Mouse (Mus musculus): ENCODE data around the gene Kirrel3. TPM values are rescaled to one million over a fixed set of nuclear protein-coding genes. Genes with fewer than 3 reads are reported as not detected.

The Kirrel3 gene
- total RNA-seq, 2 experiments from 2014 or later, result 51.8 to 55.1 TPM

DNA sequence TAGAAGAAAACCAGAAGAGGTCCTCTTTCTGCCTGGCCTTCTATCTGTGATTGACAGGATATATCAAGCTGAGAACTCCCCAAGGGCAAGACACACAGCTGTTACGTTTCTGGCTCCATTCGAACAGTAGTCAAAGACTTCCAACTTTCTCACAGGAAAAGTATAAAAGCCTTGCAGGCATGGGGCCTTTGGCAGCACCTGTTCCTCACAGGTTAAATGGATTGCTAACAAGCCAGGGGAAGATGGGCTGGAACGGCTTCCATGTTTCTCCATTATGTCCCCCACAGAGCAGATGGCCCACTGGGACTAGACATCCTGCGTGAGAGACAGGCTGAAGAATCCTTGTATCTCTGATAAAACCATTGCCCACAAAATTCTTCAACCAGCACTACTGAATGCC lies 415.5 kb downstream of the Kirrel3 start:
- DNase-seq, result no peak

DNA sequence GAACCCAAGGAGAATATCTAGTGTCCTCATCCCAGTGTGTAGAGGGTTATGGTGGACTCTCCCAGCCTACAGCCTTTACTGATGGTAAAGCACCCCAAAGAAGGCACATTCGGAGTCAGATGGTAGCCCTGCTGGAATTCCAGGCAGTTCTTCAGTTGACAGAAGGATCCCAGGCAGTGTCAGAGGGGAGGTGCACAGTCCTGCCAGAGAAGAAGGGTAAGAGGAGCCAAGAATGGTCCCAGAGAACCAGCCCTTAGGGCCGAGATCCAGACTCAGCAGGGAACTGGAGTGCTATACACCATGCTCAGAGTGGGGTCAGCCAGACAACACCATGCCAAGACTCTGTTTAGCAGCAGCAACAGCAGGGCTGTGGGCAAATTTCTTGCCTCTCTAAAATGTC lies 416.2 kb downstream of the Kirrel3 start:
- no peak for DNase-seq

DNA sequence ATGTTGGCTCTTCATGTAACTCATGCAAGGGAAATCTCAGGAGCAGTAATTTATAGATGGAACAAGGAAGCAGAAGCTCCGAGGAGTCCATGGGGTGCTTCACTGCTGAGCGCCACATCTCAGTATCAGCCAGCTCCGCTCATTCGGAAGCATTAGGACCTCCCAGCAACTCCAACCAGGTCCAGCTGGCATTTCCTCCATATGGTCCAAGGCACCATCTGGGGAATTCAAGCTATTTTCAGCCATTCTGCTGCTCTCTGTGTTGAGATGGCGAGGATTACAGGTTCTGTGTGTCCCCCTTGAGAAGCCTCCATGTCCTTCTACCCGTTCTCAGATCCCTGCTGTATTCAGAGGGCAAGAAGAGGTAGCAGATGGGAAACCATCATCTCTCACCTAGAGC lies 419.5 kb downstream of the Kirrel3 start:
- DNase-seq, result no peak

DNA sequence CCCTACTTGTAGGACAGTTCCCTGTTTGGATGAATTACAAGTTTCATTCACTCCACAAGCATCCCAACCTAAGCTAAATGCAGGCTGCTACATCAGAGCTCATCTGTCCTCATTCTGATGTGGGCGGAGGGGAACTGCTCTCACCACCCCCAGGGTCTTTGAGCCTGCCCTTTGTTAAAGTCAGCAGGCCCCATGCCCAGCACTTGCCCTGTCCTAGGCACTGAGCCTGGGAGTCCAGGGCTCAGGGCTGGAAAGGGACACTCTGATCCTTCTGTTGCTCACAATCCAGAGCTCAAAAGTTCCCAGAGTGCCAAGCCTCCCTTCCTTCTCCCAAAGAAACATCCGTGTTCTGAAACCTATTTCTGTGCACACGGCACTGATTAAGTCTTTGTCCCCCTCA lies 422.3 kb downstream of the Kirrel3 start:
- no peak for DNase-seq

DNA sequence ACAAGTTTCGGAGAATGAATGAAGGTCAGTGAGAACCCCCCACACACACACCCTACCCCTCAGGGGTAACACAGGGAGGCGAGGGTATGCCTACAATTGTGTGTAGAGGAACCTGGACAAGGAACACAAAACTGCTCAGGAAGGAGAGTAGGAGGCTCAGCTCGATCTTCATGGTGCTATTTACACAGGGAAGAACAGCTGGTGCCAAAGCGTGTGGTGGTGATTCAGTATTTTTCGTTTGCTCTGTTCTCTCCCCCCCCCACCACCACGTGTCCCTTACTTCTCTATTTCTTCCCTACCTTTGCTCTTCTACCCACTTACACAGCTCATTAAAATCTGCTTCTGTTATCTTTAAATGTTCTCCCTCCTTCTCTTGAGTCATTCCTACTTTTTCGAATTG lies 426.1 kb downstream of the Kirrel3 start:
- no peak for DNase-seq

DNA sequence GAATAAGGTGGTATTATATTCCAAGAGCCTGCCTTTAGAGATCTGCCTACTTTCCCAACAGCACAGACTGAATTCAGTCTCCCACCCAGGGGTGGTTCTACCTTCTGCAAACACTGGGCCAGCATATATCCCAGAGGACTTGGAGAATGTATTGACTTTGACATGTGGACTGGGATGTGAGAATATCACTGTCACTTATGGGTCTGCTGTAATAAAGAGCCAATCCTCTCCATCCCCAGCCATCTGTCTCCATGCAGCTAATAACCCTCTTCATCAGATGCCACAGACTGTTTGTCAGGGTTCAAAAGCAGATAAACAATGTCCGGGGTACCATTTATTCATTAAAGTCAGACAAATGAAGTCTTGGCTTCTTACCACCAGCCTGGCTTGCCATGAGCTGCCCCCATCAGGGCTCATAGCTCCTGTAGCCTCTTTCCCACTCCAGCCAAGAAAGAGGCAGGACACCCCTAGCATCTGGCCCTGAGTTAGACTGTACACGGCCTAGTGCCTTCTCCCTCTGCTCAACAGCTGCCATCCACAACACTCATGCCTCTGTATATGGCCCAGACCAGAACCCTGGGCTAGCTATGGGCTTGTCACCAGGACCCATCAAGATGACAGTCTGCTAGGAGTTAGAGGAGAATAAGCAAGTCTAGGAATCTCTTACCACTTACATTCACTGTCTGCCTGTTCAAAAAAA lies 426.7 kb downstream of the Kirrel3 start:
- DNase-seq, result no peak

DNA sequence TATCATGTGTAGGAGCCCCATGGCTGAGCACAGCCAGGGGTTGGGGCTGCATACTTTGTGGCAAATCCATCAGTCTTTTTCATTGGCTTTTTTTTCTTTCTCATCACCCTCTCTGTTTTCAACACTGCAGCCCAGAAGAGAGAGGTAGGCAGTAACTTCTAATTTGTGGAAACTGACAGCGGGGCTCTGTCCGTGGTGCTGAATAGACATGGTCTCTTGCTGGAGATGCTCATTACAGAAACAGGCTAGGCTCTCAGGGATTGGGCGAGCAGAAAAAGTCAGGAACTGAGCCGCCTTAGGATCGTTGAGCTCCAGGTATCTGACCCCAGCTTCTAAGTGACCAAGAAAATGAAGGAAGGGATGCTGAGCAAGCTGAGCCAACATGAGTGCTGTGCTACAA lies 427.3 kb downstream of the Kirrel3 start:
- no peak for DNase-seq

DNA sequence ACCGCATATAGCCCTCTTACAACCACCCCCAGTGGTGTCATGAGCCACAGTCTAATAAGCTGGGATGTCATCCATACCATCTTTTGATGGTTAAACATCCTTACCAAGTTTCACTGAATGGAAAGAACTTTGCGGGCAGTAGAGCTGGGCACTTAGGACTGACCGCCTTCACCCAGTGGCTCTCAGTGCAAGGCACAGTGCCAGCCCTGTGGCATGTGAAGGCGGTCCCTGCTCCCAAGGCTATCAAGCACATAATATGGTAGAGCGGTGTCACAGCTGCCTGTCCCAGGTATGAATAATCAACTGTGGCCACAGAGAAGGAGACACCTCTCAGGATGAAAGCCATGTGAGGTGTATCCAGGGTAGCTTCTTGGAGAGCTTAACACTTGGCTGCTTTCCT lies 433.3 kb downstream of the Kirrel3 start:
- DNase-seq, result no peak

DNA sequence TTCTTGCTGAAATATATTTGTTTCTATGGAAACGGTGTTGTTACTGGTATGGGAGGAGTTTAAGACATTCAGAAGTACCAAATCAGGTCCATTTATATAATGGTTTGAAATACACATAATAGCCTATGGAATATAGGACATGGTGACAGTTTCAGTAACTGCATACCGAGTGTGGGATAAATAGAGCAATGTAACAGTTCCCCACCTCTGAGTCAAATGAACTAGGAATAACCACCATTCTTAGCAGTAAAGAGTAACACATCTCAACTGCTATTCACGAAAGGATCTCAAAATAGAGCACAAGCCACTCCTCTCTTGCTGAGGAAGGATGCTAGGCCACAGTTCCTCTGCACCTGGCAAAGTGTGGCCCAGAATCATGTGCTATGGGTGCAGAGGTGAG lies 434.4 kb downstream of the Kirrel3 start:
- DNase-seq, result no peak

DNA sequence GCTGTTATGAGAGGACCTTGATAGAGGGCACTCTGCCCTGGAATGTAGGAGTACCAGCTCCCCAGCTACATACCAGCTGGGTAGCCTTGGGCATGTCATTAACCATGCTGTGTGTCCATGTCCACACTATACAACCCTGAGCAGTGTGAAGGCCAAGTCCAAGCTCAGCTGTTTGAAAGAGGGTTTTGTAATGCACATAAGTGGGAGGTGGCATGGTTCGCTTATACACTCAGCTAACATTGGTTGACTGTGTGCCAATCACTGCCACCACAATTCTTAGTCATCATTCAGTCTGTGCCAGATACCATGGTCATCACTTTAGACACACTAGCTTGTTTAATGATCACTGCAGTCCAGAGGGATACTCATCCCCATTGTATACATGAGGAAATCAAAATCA lies 436.2 kb downstream of the Kirrel3 start:
- no peak for DNase-seq

DNA sequence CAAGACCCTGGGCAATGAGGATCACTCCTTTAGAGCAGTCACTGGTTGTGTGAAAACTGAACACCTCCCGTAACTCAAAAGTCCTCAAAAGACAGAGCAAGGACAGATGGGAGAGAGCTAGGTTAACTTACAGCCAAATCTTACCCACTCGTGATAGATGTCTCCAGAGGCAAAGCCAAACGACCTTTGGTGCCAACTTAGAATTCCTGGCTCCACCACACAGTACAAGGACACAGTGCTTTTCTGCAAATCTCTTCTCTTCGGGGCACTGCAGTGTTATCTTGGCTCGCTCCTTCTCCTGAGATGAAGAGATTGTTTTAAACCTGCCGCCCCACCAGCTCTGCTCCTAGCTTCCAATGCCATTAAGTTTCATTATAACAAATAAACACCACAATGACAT lies 437.0 kb downstream of the Kirrel3 start:
- DNase-seq, result no peak

DNA sequence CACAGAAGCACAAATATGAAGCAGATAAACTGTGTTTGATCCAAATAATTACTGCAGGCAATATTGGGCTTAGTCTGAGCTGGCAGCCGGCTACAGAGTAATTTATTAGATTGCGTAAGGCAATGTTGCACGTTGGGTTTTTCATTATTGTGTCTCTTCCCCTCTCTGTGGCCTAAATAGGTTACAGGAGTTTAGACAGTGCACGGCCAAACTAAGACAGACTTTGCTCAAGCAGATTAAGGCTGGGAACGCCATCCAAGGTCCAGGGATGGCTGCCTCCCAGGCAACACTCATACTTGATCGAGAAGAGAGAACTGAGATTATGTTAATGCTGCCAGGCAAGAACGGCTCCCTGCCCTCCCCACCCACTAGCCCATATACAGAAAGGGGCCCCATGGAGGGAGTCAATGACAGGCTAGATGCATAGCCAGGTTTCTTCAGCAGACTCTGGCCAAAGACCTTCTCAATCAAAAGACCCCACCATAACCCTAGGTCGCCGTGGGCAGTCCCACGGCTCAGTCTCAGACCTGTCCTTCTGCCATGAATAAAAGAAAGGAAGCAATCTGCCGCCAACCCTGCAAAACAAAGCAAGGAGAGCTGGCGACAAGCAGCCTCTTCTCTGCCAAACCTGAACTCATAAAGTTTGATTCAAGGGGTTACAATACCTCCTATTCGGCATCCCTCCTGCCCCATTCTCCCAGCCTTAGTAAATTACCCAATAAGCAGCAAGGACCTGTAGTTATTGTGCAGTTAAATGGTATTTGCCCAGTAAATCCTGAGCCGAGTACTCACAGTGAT lies 437.6 kb downstream of the Kirrel3 start:
- no peak for DNase-seq

DNA sequence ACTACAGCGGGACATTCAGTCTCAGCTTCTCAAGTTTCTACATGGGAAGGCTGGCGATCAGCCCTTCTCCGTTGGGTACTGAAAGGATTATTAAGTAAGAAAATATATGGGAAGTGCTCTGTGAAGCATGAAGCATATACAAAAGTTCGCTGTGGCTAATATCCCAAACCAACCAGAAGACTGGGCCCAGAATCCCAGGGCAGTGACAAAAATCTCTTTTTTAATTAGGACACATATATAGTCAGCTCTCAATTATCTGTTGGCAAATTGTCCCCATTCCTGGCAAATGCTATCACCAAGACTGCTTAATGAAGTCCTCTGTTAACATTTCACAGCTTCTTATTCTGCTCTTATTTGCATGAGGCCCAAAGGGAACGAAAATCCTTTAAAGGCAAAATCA lies 439.9 kb downstream of the Kirrel3 start:
- no peak for DNase-seq

DNA sequence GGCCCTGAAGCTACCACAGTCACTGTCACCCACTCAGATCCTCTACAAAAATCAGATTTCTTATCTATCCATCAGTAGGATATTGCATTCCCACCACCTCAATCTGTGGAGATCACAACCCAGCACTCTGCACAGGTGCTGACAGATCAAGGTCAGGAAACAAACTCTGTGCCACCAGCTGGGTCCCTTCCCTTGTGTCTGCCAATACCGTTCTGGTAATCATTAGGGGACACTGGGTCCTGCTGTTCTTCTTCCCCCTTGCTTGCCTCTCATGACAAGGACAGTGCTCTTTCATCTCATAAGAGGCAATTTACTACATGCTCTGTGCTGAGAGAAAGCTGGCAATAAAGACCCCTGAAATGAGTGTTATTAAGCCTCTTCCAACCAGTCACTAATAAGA lies 444.7 kb downstream of the Kirrel3 start:
- no peak for DNase-seq

DNA sequence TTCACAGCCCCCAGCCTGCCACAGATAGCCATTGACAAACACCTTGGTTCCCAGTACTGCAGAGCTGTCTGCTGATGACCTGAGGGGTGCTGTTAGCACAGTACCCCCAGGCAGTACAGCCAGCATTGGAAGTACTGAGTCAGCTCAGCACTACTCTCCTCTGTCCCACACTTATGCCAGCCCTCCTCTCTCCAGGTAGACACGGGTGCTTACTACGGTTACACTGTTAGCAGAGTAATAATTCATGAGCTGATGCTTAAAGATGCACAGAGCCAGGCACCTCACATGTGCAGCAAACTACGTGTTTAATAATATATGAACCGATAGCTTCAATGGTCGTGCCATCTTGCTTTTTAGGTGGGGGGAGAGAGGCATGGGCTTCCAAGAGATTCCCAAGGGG lies 452.4 kb downstream of the Kirrel3 start:
- DNase-seq, result no peak

DNA sequence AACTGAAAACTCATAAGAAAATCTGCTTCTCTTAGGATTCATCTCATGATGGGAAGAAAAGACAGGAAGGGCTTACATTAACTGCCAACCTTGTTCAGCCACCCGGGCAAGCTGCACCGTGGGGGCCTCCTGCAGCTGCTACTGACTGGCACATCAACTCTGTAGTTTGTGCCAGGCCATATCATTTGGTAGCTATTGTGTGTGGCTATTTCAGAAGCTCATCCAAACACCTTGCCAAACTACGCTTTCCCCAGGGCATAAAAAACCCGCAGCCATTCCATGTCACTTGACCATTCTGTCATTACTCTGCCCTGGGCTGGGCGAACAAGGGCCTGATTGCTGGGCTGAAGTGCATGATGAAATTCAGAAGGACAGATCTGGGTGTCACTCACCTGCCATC lies 453.9 kb downstream of the Kirrel3 start:
- no peak for DNase-seq

DNA sequence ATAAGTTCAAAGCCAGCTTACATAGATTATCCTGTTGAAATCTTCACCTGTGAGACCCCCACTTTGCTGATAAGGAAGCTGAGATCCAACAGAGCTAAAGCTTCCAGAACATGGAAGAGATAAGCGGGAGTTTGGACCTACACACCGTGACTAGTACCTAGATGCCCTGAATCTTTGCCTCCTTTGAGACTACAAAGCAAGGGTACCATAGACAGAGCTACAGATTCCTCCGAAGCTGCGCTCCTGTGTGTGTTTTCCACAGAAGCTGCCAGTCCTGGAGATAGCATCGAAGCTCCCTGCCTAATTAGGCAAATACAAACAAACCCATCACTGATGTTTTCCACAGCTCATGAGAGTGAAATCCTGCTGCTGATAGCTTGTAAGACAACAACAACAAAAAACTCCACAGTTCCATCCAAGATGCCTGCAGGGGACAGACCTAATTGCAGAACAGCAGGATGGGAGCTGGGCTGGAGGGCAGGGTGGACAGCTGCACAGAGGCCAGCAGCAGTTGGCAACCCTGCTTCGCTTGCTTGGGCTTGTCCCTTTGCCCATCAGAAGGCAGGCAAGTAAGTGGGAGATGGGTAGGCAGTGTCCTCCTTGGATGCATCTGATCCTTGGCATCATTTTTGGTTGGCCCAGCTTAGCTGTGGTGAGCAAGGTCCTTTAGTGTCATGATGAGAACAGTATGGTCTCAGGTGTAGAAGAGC lies 456.6 kb downstream of the Kirrel3 start:
- DNase-seq, result no peak

DNA sequence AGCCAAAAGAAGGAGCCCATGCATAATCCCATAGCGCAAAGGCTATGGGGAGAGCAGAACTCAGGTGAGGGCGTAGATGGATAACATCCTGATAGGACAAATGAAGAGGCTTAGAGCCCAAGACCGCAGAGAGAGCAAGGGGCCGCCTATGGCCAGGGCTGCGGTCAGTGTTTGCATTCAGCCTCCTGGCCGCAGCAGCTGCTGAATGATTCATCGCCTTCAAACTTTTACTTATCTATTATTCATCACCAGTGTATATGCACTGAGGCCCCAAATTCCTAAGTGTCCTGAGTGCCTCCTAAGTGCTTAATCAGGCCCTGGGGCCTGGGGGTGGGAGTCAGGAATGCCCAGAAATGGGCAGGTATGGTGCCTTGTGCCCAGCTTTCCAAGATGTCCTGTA lies 457.3 kb downstream of the Kirrel3 start:
- DNase-seq, result no peak

DNA sequence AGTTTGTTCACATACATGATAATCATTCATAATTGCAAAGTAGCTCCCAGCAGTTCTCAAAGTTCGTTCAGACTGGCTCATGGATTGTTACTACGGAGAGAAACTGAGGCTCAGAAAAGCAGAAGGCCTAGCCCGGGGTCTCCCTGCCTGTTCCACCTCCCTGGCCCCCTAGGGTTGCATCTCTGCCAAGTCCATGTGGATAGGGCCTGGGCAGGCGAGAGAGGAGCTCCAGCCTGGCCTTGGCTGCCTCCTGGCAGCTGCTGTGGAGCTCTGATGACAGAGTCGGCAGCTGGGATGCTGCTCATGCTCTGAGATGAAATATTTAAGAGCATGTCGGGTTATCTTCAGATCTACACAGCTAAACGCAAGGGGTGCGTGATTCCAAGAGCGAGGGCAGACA lies 459.6 kb downstream of the Kirrel3 start:
- no peak for DNase-seq

DNA sequence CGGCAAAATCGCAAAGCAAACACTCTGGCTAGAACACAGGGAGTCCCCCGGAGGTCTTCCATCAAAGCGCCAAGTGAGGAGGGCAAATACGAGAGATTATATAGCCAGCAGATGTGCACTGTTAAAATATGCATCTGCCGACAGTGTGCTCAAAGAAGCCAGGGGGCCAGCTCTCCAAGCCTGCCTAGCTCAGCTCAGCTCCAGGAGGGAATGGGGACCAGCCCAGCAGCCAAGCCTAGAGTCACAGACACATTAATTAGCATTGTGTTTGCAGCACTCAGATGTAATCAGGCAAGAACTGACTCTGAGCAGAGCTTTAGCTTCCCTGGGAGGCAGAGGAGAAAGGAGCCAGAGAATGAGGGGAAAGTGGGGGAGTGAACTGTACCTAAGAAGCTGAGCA lies 461.6 kb downstream of the Kirrel3 start:
- no peak for DNase-seq

DNA sequence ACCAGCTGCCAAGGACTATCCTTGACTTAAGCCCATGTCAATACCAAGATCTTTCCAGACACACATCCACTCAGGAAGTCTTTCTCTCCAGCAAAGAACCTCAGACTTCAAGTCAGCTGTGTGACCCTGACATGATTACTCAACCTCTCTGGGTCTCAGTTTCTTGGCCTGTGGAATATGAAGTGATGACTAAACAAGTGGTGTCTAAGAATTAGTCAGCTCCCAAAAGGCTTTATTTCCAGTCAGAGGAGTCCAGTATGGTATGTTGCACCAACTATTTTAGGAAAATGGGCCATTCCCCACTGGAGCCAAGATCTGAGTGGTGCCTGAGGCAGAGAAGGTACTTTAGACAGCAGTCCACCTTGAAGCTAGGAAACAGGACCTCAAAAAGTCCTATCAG lies 462.0 kb downstream of the Kirrel3 start:
- no peak for DNase-seq

DNA sequence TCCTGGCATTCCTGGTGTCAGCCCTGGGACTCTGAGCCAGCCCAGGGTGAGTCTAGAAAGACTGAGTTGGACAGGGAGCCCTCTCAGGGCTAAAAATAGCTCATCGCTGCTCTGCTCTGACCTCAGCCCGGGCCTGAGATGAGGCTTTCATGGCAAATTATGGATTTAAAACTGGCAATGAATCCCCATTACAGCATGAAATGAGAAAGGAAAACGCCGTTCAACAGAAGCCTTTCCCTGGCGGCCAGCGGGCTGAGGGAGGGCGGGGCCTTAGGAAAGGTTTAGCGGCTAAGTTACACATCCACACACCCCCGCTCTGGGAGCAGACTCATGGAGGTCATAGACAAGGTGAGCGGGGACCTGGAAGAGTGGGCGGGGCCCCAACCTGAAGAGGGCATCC lies 467.7 kb downstream of the Kirrel3 start:
- no peak for DNase-seq

DNA sequence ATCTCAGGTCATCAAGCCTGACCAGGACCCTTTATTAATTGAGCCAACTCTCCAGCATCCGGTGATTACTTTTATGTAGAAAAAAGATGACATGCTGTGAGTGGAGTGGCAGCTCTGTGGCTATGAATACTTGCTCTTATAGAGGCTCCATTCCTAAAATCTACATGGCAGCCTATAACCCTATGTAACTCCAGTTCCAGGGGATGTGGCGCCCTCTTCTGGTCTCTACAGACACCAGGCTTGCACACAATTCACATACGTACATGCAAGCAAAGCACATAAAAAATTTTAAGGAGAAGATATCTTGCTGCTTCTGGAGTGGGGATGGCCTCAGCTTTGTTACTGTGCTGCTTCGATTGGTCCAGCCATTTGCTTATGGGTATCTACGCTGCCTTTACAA lies 468.5 kb downstream of the Kirrel3 start:
- DNase-seq, result no peak

DNA sequence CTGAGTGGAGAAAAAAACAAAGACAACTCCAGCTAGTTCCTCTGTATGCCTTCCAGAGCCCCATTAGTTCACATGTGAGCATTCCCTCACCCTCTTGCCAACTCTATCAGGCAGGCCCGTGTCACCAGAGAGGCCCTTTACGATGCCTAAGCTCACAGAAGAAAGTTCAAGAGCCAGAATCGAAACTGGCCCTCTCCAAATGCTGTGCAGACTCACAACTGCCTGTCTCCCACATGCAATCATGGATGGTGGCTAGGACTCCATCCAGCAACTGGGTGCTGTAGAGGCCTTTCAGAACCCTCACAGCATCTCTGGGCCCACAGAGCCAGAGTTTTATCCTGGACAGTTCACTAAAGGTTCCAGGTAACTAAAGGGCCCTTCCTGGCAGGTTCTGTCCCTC lies 470.8 kb downstream of the Kirrel3 start:
- DNase-seq, result no peak

All from layer of hippocampus, postnatal 36 days (tissue).